Mouse (Mus musculus): ENCODE measurements at regions not wholly inside any gene's neighbourhood (a gene's known extent, or its start where the extent isn't known, plus 50 kb on each side); places are given as distances from the start of the nearest gene placed in this dataset.

- TF ChIP-seq CTCF (IDR thresholded peaks at IDR 0.05; ENCODE audit: low read depth) (no peak), EP300 (optimal IDR thresholded peaks at IDR 0.05) (no peak)
Observed at GRCm38 (mm10) chr15:96078580-96078979, 208.7 kb upstream of the Arid2 start.

Data from stomach, postnatal 0 days (tissue).